Mouse (Mus musculus): Measurements from ENCODE around the gene Stfa1. TPM values are rescaled to one million over a fixed set of nuclear protein-coding genes. Genes with fewer than 3 reads are reported as not detected.
"Not testable (repeated sequence)": the region's sequence is repeated elsewhere in the genome, so short reads cannot be mapped to it uniquely, and the experiment has no call there.

Stfa1 gene
- total RNA-seq (2014; rRNA removed): not detected in 2 replicates
- polyA plus RNA-seq (2012; rRNA removed): not detected in 2 replicates

DNA sequence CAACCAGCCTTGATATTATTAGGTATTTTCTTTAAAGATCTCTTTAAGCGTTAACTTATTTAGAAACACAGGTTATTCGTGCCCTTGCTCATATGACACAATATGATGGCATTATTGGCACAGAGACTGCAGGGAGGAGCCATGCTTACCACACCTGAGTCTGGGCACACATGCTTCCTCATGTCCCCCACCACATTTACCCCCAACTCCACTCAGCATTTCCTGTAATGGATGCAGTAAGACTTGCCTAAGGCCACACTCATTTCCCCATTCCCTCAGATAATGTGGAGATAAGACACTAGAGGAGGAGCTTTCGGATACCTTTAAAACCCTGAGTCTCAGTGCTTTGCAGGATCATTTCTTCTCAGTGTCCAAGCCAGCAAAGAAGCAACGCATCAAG, at the start of gene Stfa1:
Stfa1 (plus strand) TSS at position 156 of the 400 bp plus-strand sequence.
- H3K79me2 ChIP-seq (ENCODE audit: control insufficient read depth, insufficient read depth, low read length); H3K9ac ChIP-seq (ENCODE audit: low read depth, low read length); H3K4me3 ChIP-seq (ENCODE audit: insufficient read depth, low read depth, low read length); H3K4me1 ChIP-seq (ENCODE audit: control insufficient read depth, insufficient read depth, low read length); H3K27ac ChIP-seq (replicated peaks; ENCODE audit: insufficient read depth, low read depth, low read length); H3K36me3 ChIP-seq (ENCODE audit: control insufficient read depth, insufficient read depth, low read length); DNase-seq (ENCODE audit: extremely low read depth, low read depth, low spot score); H3K27me3 ChIP-seq (ENCODE audit: control insufficient read depth, insufficient read depth, low read length): not testable (repeated sequence)
- 86% methylated on average over 4 of the region's 4 CpGs for WGBS

DNA sequence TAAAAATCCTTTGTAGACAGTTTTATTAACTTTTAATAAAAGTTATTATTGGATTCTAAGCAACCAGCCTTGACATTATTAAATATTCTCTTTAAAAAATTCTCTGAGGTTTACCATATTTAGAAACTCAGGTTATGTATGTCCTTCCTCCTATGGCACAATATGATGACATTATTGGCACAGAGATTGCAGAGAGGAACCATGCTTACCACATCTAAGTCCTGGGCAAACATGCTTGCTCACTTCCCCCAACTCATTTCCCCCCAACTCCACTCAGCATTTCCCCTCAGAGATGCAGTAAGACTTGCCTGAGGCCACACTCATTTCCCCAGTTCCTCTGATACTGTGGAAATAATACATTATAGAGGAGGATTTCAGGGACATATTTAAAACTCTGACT, 16.2 kb upstream of the Stfa1 start:
- H3K4me3 ChIP-seq (ENCODE audit: insufficient read depth, low read depth, low read length); H3K36me3 ChIP-seq (ENCODE audit: control insufficient read depth, insufficient read depth, low read length); H3K79me2 ChIP-seq (ENCODE audit: control insufficient read depth, insufficient read depth, low read length); H3K27me3 ChIP-seq (ENCODE audit: control insufficient read depth, insufficient read depth, low read length); H3K9ac ChIP-seq (ENCODE audit: low read depth, low read length); H3K4me1 ChIP-seq (ENCODE audit: control insufficient read depth, insufficient read depth, low read length); H3K27ac ChIP-seq (replicated peaks; ENCODE audit: insufficient read depth, low read depth, low read length); DNase-seq (ENCODE audit: extremely low read depth, low read depth, low spot score): not testable (repeated sequence)

DNA sequence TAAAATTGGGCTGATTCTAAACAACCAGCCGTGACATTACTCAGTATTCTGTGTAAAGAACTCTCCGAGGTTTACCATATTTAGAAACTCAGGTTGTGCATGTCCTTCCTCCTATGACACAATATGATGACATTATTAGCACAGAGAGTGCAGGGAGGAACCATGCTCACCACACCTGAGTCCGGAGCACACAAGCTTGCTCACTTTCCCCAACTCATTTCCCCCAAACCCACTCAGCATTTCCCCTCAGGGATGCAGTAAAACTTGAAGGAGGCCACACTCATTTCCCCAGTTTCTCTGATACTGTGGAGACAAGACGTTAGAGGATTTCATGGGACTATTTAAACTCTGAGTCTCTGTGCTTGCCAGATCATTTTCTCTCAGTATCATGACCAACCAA, 12.4 kb downstream of the Stfa1 start:
- no peaks in the 10 kb centered on the region for H3K27me3 ChIP-seq (ENCODE audit: control insufficient read depth, insufficient read depth, low read length)
- TF ChIP-seq CTCF (IDR thresholded peaks at IDR 0.05; ENCODE audit: low read depth, low read length): no peak
- TF ChIP-seq POLR2A (IDR thresholded peaks at IDR 0.05; ENCODE audit: extremely low read depth, insufficient read depth, low read length): no peak
- no peaks in the 10 kb centered on the region for H3K4me1 ChIP-seq (ENCODE audit: control insufficient read depth, insufficient read depth, low read length)
- H3K36me3 ChIP-seq (ENCODE audit: control insufficient read depth, insufficient read depth, low read length): no peaks in the 10 kb centered on the region
- H3K79me2 ChIP-seq (ENCODE audit: control insufficient read depth, insufficient read depth, low read length): no peaks in the 10 kb centered on the region
- WGBS: 77% methylated on average over 4 of the region's 4 CpGs
- H3K4me3 ChIP-seq (ENCODE audit: insufficient read depth, low read depth, low read length): no peak overlapping the region
- H3K27ac ChIP-seq (replicated peaks; ENCODE audit: insufficient read depth, low read depth, low read length): no peak overlapping the region
- no peak overlapping the region for H3K9ac ChIP-seq (ENCODE audit: low read depth, low read length)
- DNase-seq (ENCODE audit: extremely low read depth, low read depth, low spot score): no peak

DNA sequence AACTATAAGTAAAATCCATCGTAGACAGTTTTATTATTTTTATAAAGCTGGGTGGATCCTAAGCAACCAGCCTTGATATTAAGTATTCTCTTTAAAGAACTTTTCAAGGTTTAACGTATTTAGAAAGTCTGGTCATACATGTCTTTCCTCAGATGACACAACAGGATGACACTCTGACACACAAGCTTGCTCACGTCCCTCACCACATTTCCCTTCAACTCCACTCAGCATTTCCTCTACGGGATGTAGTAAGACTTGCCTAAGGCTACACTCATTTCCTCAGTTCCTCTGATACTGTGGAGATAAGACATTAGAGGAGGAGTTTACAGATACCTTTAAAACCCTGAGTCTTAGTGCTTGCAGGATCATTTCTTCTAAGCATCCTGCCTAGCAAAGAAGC, 30.9 kb downstream of the Stfa1 start:
- TF ChIP-seq POLR2A (IDR thresholded peaks at IDR 0.05; ENCODE audit: extremely low read depth, insufficient read depth, low read length) (no peak), CTCF (IDR thresholded peaks at IDR 0.05; ENCODE audit: low read depth, low read length) (no peak)
- no peaks in the 10 kb centered on the region for H3K79me2 ChIP-seq (ENCODE audit: control insufficient read depth, insufficient read depth, low read length)
- H3K4me3 ChIP-seq (ENCODE audit: insufficient read depth, low read depth, low read length): no peak overlapping the region
- H3K4me1 ChIP-seq (ENCODE audit: control insufficient read depth, insufficient read depth, low read length): no peaks in the 10 kb centered on the region
- no peak overlapping the region for H3K9ac ChIP-seq (ENCODE audit: low read depth, low read length)
- H3K36me3 ChIP-seq (ENCODE audit: control insufficient read depth, insufficient read depth, low read length): no peaks in the 10 kb centered on the region
- DNase-seq (ENCODE audit: extremely low read depth, low read depth, low spot score): no peak
- no peak overlapping the region for H3K27ac ChIP-seq (replicated peaks; ENCODE audit: insufficient read depth, low read depth, low read length)
- H3K27me3 ChIP-seq (ENCODE audit: control insufficient read depth, insufficient read depth, low read length): no peaks in the 10 kb centered on the region
- WGBS: 75% methylated on average over 4 of the region's 4 CpGs

DNA sequence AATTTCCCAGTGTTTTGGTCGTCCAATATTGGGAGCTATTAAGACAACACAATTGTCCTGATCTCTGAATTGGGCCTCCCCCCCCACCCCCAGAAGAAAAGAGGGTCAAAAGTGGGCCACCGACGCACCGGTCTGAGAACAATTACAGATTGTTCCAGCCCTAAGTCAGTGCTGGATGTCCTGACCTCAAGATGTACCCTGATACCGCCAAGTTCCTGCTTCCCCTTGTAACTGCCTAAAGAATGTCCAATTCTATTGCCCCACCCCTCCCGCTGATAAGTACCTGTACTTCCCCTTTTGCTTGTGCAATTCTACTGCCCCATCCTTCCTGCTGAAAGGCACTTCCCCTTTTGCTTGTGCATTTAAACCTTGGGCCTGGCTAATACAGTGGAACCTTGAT, 39.4 kb downstream of the Stfa1 start:
- not testable (repeated sequence) for H3K36me3 ChIP-seq (ENCODE audit: control insufficient read depth, insufficient read depth, low read length); H3K9ac ChIP-seq (ENCODE audit: low read depth, low read length); H3K79me2 ChIP-seq (ENCODE audit: control insufficient read depth, insufficient read depth, low read length); H3K27ac ChIP-seq (replicated peaks; ENCODE audit: insufficient read depth, low read depth, low read length); H3K4me3 ChIP-seq (ENCODE audit: insufficient read depth, low read depth, low read length); H3K4me1 ChIP-seq (ENCODE audit: control insufficient read depth, insufficient read depth, low read length); DNase-seq (ENCODE audit: extremely low read depth, low read depth, low spot score); H3K27me3 ChIP-seq (ENCODE audit: control insufficient read depth, insufficient read depth, low read length)
- WGBS: 82% methylated on average over 6 of the region's 6 CpGs

DNA sequence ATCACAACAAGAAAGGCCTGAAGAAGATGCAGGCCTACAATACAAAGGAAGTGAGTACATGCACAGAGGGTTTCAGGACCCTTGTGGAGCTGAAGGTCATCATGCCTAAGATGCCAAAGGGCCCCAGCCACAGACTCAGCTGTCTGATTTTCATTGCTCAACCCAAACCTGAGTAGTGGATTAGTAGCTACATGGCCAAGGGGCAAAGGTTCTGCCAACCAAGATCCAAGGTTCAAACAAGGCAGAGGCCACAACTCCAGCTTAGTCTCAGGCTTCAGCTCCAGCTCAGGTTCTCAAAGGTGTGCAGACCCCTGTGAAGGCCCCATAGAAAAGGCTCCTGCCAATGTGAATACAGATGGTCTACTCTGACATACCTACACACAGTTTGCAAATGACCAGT, 42.5 kb downstream of the Stfa1 start:
- Histone ChIP-seq H3K79me2 (ENCODE audit: control insufficient read depth, insufficient read depth, low read length) (no peaks in the 10 kb centered on the region), H3K27ac (replicated peaks; ENCODE audit: insufficient read depth, low read depth, low read length) (no peak overlapping the region), H3K36me3 (ENCODE audit: control insufficient read depth, insufficient read depth, low read length) (no peaks in the 10 kb centered on the region), H3K9ac (ENCODE audit: low read depth, low read length) (no peak overlapping the region), H3K4me3 (ENCODE audit: insufficient read depth, low read depth, low read length) (no peak overlapping the region), H3K27me3 (ENCODE audit: control insufficient read depth, insufficient read depth, low read length) (no peaks in the 10 kb centered on the region), H3K4me1 (ENCODE audit: control insufficient read depth, insufficient read depth, low read length) (peaks cover 6% of the 10 kb centered on the region)
- no peak for TF ChIP-seq POLR2A (IDR thresholded peaks at IDR 0.05; ENCODE audit: extremely low read depth, insufficient read depth, low read length)
- TF ChIP-seq CTCF (IDR thresholded peaks at IDR 0.05; ENCODE audit: low read depth, low read length): no peak
- DNase-seq (ENCODE audit: extremely low read depth, low read depth, low spot score): peak; percentile 83

DNA sequence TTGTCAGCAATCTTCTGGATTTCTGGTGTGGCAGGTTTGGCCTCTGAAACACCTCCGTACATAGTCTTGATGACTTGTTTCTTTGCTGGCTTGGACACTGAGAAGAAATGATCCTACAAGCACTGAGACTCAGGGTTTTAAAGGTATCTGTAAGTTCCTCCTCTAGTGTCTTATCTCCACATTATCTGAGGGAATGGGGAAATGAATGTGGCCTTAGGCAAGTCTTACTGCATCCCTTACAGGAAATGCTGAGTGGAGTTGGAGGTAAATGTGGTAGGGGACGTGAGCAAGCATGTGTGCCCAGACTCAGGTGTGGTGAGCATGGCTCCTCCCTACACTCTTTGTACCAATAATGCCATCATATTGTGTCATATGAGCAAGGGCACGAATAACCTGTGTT, 57.5 kb downstream of the Stfa1 start, which contains the start of gene BC117090:
BC117090 (minus strand) TSS at position 101 of the 400 bp plus-strand sequence.
- Histone ChIP-seq H3K9ac (ENCODE audit: low read depth, low read length) (no peak within 1 kb of the TSS), H3K4me1 (ENCODE audit: control insufficient read depth, insufficient read depth, low read length) (no peaks in the 10 kb centered on the region), H3K79me2 (ENCODE audit: control insufficient read depth, insufficient read depth, low read length) (no peaks in the 10 kb centered on the region), H3K27ac (replicated peaks; ENCODE audit: insufficient read depth, low read depth, low read length) (no peak within 1 kb of the TSS), H3K36me3 (ENCODE audit: control insufficient read depth, insufficient read depth, low read length) (no peaks in the 10 kb centered on the region), H3K27me3 (ENCODE audit: control insufficient read depth, insufficient read depth, low read length) (no peaks in the 10 kb centered on the region), H3K4me3 (ENCODE audit: insufficient read depth, low read depth, low read length) (no peak within 1 kb of the TSS)
- DNase-seq (ENCODE audit: extremely low read depth, low read depth, low spot score): no peak
- 66% methylated on average over 3 of the region's 3 CpGs for WGBS
- TF ChIP-seq POLR2A (IDR thresholded peaks at IDR 0.05; ENCODE audit: extremely low read depth, insufficient read depth, low read length) (no peak), CTCF (IDR thresholded peaks at IDR 0.05; ENCODE audit: low read depth, low read length) (no peak)

Other genes starting within 250 kb of the Stfa1 start
- gene Wdr5b, start 235.8 kb upstream of the Stfa1 start, total RNA-seq (2014; rRNA removed): 1.9 and 2.3 TPM in 2 replicates
- gene Wdr5b, start 235.8 kb upstream of the Stfa1 start, polyA plus RNA-seq (2012; rRNA removed): 0.51 and 0.73 TPM in 2 replicates
- gene Fam162a, start 205.4 kb upstream of the Stfa1 start, total RNA-seq (2014; rRNA removed): 118 and 129 TPM in 2 replicates
- 69.3 and 73.4 TPM in 2 replicates for gene Fam162a, start 205.4 kb upstream of the Stfa1 start, polyA plus RNA-seq (2012; rRNA removed)
- gene Ccdc58, start 205.3 kb upstream of the Stfa1 start, total RNA-seq (2014; rRNA removed): 54.0 and 54.6 TPM in 2 replicates
- gene Ccdc58, start 205.3 kb upstream of the Stfa1 start, polyA plus RNA-seq (2012; rRNA removed): 16.2 and 22.3 TPM in 2 replicates
- not detected in 2 replicates for gene Csta1, start 145.7 kb upstream of the Stfa1 start, total RNA-seq (2014; rRNA removed)
- not detected in 2 replicates for gene Csta1, start 145.7 kb upstream of the Stfa1 start, polyA plus RNA-seq (2012; rRNA removed)
- gene Stfa2l1, start 120.1 kb upstream of the Stfa1 start, total RNA-seq (2014; rRNA removed): not detected in 2 replicates
- gene Stfa2l1, start 120.1 kb upstream of the Stfa1 start, polyA plus RNA-seq (2012; rRNA removed): not detected in 2 replicates
- not detected in 2 replicates for gene Gm5483, start 92.7 kb upstream of the Stfa1 start, total RNA-seq (2014; rRNA removed)
- not detected in 2 replicates for gene Gm5483, start 92.7 kb upstream of the Stfa1 start, polyA plus RNA-seq (2012; rRNA removed)
- gene Gm5416, start 66.5 kb upstream of the Stfa1 start, total RNA-seq (2014; rRNA removed): not detected in 2 replicates
- gene Gm5416, start 66.5 kb upstream of the Stfa1 start, polyA plus RNA-seq (2012; rRNA removed): not detected in 2 replicates
- gene 2010005H15Rik, start 55.5 kb upstream of the Stfa1 start, total RNA-seq (2014; rRNA removed): not detected in 2 replicates
- gene 2010005H15Rik, start 55.5 kb upstream of the Stfa1 start, polyA plus RNA-seq (2012; rRNA removed): not detected in 2 replicates
- gene BC117090, start 57.4 kb downstream of the Stfa1 start, total RNA-seq (2014; rRNA removed): not detected in 2 replicates
- not detected in 2 replicates for gene BC117090, start 57.4 kb downstream of the Stfa1 start, polyA plus RNA-seq (2012; rRNA removed)
- not detected in 2 replicates for gene BC100530, start 90.8 kb downstream of the Stfa1 start, total RNA-seq (2014; rRNA removed)
- gene BC100530, start 90.8 kb downstream of the Stfa1 start, polyA plus RNA-seq (2012; rRNA removed): not detected in 2 replicates
- gene Stfa2, start 131.5 kb downstream of the Stfa1 start, total RNA-seq (2014; rRNA removed): not detected in 2 replicates
- not detected in 2 replicates for gene Stfa2, start 131.5 kb downstream of the Stfa1 start, polyA plus RNA-seq (2012; rRNA removed)
- not detected in 2 replicates for gene Stfa3, start 178.4 kb downstream of the Stfa1 start, total RNA-seq (2014; rRNA removed)
- gene Stfa3, start 178.4 kb downstream of the Stfa1 start, polyA plus RNA-seq (2012; rRNA removed): not detected in 2 replicates